Mouse (Mus musculus): Measurements from ENCODE around the gene Klk1b1.

- TF ChIP-seq CTCF (conservative IDR thresholded peaks at IDR 0.05; ENCODE audit: low read length) (no peak), NANOG (IDR thresholded peaks at IDR 0.05; ENCODE audit: borderline replicate concordance, low read length) (no peak), POU5F1 (IDR thresholded peaks at IDR 0.05; ENCODE audit: borderline replicate concordance, low read length) (no peak)
Measured at GRCm38 (mm10) chr7:44015071-44015470, 48.5 kb downstream of the Klk1b1 start.
